Mouse (Mus musculus) kidney, adult 18-20 months (tissue): ENCODE measurements around the gene Map1a.

ENCODE experiments used
- DNase-seq: peaks from one replicate; pipeline ENCODE4 v3.0.0; 2021

Map1a gene

DNA sequence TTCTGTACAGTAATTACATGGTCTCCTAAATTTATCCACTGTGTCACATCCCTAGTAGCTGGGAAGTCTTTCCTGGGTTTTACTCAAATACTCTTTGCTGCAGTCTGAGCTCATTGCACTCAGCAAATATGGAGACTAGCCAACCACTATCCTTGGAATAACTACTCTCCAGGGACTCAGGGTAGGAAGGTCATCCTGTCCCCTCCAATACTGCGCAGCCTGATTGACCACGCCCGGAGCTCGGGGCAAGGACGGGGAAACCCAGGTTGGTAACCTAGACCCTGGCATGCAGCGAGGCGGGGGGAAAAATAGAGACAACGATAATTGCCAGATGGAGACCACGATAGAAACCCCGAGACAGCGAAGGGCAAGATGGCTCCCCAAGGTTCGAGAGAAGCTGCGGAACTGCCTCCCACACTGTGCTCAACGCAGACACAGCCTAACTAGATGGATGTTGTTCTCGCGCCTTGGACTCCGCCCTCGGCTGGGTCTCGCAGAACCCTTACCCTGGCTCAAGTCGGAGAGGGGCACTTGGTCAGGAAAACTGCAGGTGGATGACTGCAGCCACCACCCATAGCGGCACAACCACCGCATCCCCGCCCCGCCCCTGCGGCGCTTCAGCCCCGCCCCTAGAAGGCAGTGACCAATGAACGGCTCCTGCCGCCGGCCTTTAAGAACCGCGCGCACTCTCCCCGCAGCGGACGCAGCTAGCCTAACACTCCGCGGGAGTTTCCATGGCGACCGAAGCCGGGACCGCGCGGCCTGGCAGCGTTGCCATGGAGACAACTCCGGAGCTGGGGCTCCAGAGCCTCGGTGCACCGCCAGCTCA lies at the start of gene Map1a:
Gene Map1a (plus strand): TSS at position 700 of the 829 bp plus-strand sequence.
- DNase-seq, result peak; percentile 88

GRCm38 (mm10) chr2:121244099-121244498 lies 45.3 kb upstream of the Map1a start:
- no peak for DNase-seq

DNA sequence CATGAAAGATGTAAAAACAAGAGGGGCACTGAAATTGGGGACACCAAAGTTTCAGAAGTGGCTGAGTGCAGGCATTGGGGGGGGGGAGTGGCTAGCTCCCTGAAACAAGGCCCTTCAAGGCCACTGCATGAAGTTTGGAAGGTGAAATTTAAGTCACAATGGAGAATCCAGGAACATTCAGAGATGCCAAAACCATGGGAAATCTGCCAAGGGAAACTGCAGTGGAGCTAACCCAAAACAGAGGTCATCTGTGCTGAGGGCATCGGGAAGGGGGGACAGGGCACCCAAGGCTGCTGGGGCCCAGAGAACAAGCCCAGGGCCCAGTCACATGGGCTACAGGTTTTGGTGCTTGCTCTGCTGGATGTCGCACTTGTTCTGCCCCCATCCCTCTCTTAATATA lies 39.6 kb upstream of the Map1a start:
- no peak for DNase-seq

DNA sequence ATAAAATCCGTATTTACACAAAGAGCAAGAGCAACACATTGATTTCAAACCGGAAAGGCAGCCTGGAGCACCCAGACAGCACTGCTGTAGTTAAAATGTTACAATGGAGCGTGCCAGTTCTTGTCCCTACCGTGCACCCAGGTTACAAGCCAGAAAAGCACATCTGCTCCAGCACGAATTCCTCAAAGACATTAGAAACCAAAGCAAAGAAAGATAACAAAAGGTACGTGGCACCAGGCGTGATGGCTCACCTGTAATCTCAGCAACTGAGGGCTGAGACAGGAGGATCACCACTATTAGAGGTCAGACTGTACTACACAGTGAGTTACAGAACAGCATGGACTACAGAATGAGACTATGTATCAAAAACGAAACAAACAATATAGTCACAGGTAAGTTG lies 21.0 kb upstream of the Map1a start:
- DNase-seq, result no peak

GRCm38 (mm10) chr2:121270521-121271235 lies 18.7 kb upstream of the Map1a start:
- no peak for DNase-seq

- peak; percentile 97 for DNase-seq
These were observed 18.0 kb upstream of the Map1a start, which contains the start of gene Trp53bp1 for GRCm38 (mm10) chr2:121271236-121271927. Gene Trp53bp1 (minus strand): TSS chr2:121271407.

DNA sequence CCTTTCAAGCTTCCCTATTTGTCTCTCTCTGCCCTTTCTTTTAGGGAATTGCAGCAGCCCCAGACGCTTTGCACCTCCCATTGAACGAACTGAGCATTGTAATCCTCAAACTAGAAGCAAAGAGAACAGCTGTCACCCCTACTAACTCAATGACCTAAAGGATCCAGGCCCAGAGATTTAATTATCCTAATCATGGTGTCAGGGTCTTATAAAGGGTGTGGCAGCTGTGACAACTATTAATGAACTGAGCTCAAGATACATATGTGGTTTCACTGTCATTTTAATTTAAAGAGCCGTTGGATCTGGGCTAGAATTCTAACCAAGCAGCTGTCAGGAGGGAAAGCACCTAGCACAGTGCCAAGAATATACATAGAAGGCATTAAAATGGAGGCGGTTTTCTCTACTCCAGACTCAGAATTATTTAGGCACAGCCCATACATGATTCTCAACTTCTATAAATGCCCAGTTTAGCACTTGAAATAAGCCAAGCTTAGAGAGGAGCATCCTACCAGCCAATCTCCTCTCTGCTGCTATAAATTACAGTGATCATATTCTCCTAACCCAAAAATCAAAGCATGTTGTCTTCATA lies 17.4 kb upstream of the Map1a start:
- no peak for DNase-seq

- DNase-seq, result no peak
These were observed 1.6 kb upstream of the Map1a start for GRCm38 (mm10) chr2:121287850-121288249.

DNA sequence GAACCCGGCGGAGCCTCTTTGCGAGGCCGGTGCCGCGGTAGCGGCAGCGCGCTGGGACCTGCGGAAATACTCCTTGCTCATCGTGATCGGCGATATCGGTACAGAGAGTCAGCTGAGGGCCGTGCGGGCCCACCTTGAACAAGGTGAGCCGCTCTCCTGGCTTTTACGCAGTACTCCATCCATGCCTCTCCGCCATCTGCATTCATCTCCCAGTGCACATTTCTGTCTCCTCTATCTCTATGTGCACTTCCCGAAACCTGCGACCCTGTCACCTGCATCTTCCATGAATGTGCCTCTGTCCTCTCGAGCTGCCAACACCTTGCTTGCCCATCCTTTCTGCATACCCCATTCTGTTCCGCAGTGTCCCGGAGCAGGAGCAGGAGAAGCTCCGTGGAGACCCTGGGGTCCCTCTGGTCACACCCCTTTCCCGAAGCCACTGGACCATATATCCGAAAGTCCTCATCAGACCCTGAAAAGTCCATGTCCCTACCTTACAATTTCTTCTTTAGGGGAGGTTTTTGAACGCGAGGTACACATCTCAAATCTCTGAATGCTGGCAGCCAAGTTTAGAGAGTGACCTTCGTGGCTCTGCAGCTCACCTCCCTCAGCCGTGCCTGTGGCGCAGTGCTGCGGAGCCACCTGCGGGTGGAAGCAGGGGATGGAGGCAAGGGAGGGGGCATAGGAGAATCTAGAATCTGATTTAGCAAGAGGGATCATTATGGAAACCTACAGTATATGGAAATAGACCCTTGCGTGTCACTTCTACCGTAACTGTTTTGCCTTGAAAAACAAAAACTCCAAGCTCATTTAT lies 535 bp downstream of the Map1a start:
- DNase-seq, result no peak

- DNase-seq, result no peak
These were observed 3.1 kb downstream of the Map1a start for GRCm38 (mm10) chr2:121292316-121293013.

DNA sequence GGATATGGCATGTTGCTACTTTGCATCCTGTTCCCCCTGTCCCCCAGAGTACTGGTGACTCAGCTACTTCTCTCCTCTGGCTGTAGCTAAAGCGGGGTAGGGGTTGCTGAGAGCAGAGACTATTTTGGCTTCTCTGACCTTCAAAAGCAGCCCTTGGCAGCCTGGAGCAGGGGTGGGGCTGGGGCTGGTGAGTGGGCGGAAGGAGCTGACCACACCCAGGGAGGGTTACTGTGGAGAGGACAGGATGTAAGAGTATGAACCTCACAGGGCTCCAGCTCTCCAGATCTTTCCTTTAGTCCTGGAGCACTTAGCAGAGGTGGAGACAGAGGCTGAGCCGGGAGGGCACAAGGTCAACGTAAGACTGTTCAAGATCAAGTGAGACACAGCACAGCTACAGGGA lies 4.8 kb downstream of the Map1a start:
- DNase-seq, result no peak

GRCm38 (mm10) chr2:121294753-121295607 lies 5.6 kb downstream of the Map1a start:
- no peak for DNase-seq

DNA sequence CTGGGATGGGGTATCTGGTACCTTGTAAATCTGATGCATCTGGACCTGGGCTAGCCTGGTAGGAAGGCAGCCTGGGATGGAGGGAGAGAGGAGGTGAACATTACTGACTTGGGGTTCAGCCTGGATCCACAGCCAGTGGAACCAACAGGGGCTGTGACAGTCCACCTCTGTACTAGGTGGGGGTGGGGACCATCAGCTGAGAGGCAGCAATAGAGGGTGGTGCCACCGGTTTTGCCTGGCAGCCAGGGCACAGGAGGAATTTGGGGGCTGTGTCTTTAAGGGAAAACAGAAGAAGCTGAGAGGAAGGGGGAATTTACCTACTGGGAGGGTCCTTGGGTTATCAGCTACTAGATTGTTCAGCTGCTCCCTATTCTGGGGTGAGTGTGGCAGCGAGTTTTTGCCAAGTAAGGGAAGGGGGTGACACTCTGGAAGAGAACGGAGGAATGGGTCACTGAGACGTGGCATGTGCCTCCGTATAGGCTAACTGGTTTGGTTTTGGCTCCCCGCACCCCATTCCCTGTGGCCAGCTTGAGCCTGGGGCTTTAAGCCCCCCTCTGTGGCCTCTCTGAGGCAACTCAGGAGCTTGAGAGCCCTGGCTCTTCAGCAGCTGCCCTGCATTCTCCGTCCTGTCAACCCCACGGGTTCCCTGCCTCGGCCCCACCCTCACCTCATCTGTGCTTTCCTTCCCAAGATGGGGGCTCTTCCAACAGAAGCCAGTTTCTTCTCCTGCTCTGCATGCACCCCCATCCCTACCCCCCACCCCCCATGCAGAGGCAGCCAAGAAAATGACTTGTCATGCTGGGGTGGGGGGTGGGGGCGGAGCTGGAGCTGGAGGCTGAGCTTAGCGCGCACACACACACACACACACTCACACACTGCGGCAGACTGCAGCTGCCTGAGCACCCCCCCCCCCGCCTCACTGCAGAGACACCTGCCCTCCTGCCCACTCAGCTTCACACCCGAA lies 6.5 kb downstream of the Map1a start:
- DNase-seq, result no peak

DNA sequence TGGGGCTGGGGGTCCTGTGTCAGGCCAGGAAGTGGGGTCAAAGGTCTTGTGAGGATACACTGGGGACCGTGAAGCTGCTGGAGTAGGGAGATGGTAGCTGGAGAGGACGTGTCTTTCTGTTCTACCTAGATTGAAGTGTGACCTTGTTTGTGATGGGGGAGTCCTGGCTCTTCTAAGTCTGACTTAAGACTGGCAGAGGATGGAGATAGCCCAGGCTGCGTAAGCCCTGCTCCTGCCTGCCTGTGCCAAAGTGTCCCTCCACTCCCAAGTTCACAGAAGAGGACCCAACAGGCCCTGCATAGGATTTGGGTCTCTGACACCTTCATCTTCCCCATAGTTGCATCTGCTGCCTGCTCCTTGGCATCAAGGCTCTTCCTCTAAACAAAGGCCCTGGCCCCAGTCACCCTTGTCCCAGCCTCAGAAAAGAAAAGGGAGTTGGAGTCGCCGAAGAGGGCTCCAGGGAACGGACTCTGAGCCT lies 7.4 kb downstream of the Map1a start:
- no peak for DNase-seq

DNA sequence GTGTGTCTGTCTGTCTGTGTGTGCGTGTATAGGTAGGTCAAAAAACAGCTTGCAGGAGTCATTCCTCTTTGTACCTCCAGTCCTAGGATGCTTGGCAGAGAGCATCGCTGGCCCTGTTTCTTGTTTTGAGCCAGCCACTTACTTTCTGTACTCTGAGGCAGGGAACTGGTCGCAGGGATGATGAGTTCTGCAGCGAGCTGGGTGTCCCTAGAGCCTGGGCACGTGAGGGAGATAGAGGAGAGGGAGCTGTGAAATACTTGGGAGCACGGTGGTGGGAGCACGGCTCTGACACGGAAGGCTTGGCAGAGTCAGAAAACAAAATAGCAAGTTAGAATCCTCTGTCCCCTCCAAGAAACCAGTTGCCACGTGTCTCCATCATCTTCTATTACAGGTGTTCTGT lies 8.3 kb downstream of the Map1a start:
- no peak for DNase-seq

- no peak for DNase-seq
These were observed 8.7 kb downstream of the Map1a start for GRCm38 (mm10) chr2:121298131-121298530.

GRCm38 (mm10) chr2:121299471-121299870 lies 10.1 kb downstream of the Map1a start:
- no peak for DNase-seq

DNA sequence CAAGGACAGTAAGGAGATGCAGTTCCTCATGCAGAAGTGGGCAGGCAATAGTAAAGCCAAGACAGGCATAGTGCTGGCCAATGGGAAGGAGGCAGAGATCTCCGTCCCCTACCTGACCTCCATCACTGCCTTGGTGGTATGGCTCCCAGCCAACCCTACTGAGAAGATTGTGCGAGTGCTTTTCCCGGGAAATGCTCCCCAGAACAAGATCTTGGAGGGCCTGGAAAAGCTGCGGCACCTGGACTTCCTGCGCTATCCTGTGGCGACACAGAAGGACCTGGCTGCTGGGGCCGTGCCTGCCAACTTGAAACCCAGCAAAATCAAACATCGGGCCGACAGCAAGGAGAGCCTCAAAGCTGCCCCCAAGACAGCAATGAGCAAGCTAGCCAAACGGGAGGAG lies 10.6 kb downstream of the Map1a start:
- DNase-seq, result no peak

DNA sequence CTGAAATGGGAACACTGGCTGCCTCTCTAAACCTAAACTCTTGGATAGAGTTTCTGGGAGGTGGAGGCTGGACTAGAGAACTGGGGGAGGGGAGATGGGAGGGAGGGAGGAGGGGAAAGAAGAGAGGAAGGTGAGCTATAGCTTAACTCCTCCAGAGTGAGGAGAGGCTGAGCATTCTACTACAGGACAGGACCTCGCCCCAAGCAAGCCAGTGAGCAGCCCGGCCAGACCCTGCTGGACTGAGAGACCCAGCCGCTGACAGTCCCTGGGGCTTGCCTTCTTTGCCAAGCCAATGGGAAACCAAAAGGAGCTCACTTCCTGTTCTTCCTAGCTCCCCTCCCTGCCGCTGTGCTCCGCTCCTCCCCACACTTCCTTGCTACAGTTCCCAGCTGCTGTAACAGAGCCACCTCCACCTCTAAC lies 19.6 kb downstream of the Map1a start:
- DNase-seq, result peak; percentile 30
